Mouse (Mus musculus) CH12.LX (cell line): Measurements from ENCODE around the gene Hoxb3. TPM values are rescaled to one million over a fixed set of nuclear protein-coding genes. Genes with fewer than 3 reads are reported as not detected.

Source experiments
- DNase-seq: peaks from one replicate; pipeline ENCODE4 v3.0.0-alpha.2; 2013; ENCODE audit errors: extremely low read depth
- H3K27ac ChIP-seq: 2 replicates; pipeline ENCODE4 v1.5.1; 2012; ENCODE audit warnings: low read depth, mild to moderate bottlenecking, control low read depth, moderate library complexity; ENCODE audit not compliant: insufficient read depth
- H3K27me3 ChIP-seq: replicated peaks from 2 replicates; pipeline ENCODE3; 2012; ENCODE audit warnings: inconsistent platforms
- H3K36me3 ChIP-seq, 2 experiments: replicated peaks in 1 of 2; 2 replicates each; pipeline versions ENCODE3 to v1.6.1; 2012; ENCODE audit warnings: inconsistent platforms in 1 of 2, low read length in 1 of 2, mild to moderate bottlenecking in 1 of 2, mixed read lengths in 1 of 2, moderate library complexity in 1 of 2; ENCODE audit not compliant: control insufficient read depth in 1 of 2, insufficient read depth in 1 of 2
- H3K4me1 ChIP-seq, 2 experiments: 2 replicates each; pipeline ENCODE4 v1.6.1; 2012; ENCODE audit warnings: inconsistent platforms in 1 of 2, moderate library complexity in 1 of 2; ENCODE audit not compliant: insufficient read depth in 2 of 2, control insufficient read depth in 1 of 2
- H3K4me2 ChIP-seq: 2 replicates; pipeline ENCODE4 v1.6.1; 2012; ENCODE audit warnings: low read depth, mild to moderate bottlenecking, control low read depth; ENCODE audit not compliant: poor library complexity, insufficient read depth, severe bottlenecking
- H3K4me3 ChIP-seq, 3 experiments: fragments of 150-350 bp in 1 of 3; sonication (generic) in 1 of 3; replicated peaks in 1 of 3; 2 replicates each; pipeline versions ENCODE3 to v1.5.1; 2011 to 2012; ENCODE audit warnings: low read depth in 2 of 3, low read length in 2 of 3, mild to moderate bottlenecking in 2 of 3, moderate library complexity in 2 of 3, control low read depth in 1 of 3, improper control_type of control experiment in 1 of 3, inconsistent platforms in 1 of 3, mixed read lengths in 1 of 3; ENCODE audit not compliant: poor library complexity in 1 of 3
- H3K79me2 ChIP-seq: replicated peaks from 2 replicates; pipeline ENCODE4 v1.6.1; 2012; ENCODE audit warnings: mild to moderate bottlenecking, moderate library complexity; ENCODE audit not compliant: control insufficient read depth, poor library complexity, insufficient read depth, severe bottlenecking; ENCODE audit errors: extremely low read depth
- H3K9ac ChIP-seq: 2 replicates; pipeline ENCODE4 v1.6.1; 2012; ENCODE audit warnings: low read depth, mild to moderate bottlenecking, control low read depth, moderate library complexity; ENCODE audit not compliant: insufficient read depth
- H3K9me3 ChIP-seq: replicated peaks from 2 replicates; pipeline ENCODE3; 2012; ENCODE audit warnings: low read length, inconsistent platforms, mixed read lengths
- CHD1 ChIP-seq: IDR thresholded peaks from 2 replicates; pipeline ENCODE4 v1.6.1; 2012; ENCODE audit warnings: low read depth, low read length, improper control_type of control experiment, inconsistent platforms
- CTCF ChIP-seq, 2 experiments: IDR thresholded peaks in 1 of 2; conservative IDR thresholded peaks in 1 of 2; 2 replicates each; pipeline ENCODE4 v1.5.1; 2011 to 2012; ENCODE audit warnings: low read depth in 2 of 2, low read length in 2 of 2, improper control_type of control experiment in 1 of 2, inconsistent platforms in 1 of 2, mild to moderate bottlenecking in 1 of 2, moderate library complexity in 1 of 2
- E2F4 ChIP-seq: IDR thresholded peaks from 2 replicates; pipeline ENCODE4 v1.6.1; 2011; ENCODE audit warnings: low read depth, low read length, improper control_type of control experiment; ENCODE audit not compliant: insufficient replicate concordance
- ELF1 ChIP-seq: IDR thresholded peaks from 2 replicates; pipeline ENCODE4 v1.6.1; 2014; ENCODE audit warnings: low read depth, mild to moderate bottlenecking, inconsistent platforms, low read length, improper control_type of control experiment
- EP300 ChIP-seq: IDR thresholded peaks from 2 replicates; pipeline ENCODE4 v1.6.1; 2011; ENCODE audit warnings: low read length, improper control_type of control experiment
- HCFC1 ChIP-seq: IDR thresholded peaks from 2 replicates; pipeline ENCODE4 v1.6.1; 2012; ENCODE audit warnings: low read depth, mild to moderate bottlenecking, inconsistent platforms, low read length, improper control_type of control experiment
- JUN ChIP-seq: IDR thresholded peaks from 2 replicates; pipeline ENCODE4 v1.6.1; 2011; ENCODE audit warnings: low read depth, mild to moderate bottlenecking, low read length, improper control_type of control experiment, moderate library complexity; ENCODE audit not compliant: insufficient read depth
- MAZ ChIP-seq: IDR thresholded peaks from 2 replicates; pipeline ENCODE4 v1.6.1; 2012; ENCODE audit warnings: low read depth, mild to moderate bottlenecking, inconsistent platforms, low read length, improper control_type of control experiment, moderate library complexity
- MEF2A ChIP-seq: IDR thresholded peaks from 2 replicates; pipeline ENCODE4 v1.6.1; 2014; ENCODE audit warnings: low read depth, mild to moderate bottlenecking, inconsistent platforms, low read length, improper control_type of control experiment, borderline replicate concordance
- MXI1 ChIP-seq: IDR thresholded peaks from 2 replicates; pipeline ENCODE4 v1.6.1; 2011; ENCODE audit warnings: mild to moderate bottlenecking, low read depth, low read length, improper control_type of control experiment
- MYC ChIP-seq: IDR thresholded peaks from 2 replicates; pipeline ENCODE4 v1.6.1; 2011; ENCODE audit warnings: low read depth, mild to moderate bottlenecking, improper control_type of control experiment, low read length
- PAX5 ChIP-seq: IDR thresholded peaks from 2 replicates; pipeline ENCODE4 v1.6.1; 2012; ENCODE audit warnings: low read length, inconsistent platforms, mixed read lengths
- POLR2A ChIP-seq: IDR thresholded peaks from 2 replicates; pipeline ENCODE4 v1.6.1; 2011; ENCODE audit warnings: low read depth, mild to moderate bottlenecking, improper control_type of control experiment, low read length
- POLR2AphosphoS2 ChIP-seq: IDR thresholded peaks from 2 replicates; pipeline ENCODE4 v1.6.1; 2011; ENCODE audit warnings: low read depth, low read length, improper control_type of control experiment
- RAD21 ChIP-seq: IDR thresholded peaks from 2 replicates; pipeline ENCODE4 v1.6.1; 2011; ENCODE audit warnings: low read depth, mild to moderate bottlenecking, low read length, improper control_type of control experiment, moderate library complexity
- ZKSCAN1 ChIP-seq: IDR thresholded peaks from 2 replicates; pipeline ENCODE4 v1.6.1; 2012; ENCODE audit warnings: low read depth, inconsistent platforms, low read length, improper control_type of control experiment, borderline replicate concordance
- ZMIZ1 ChIP-seq: IDR thresholded peaks from 2 replicates; pipeline ENCODE4 v1.6.1; 2012; ENCODE audit warnings: low read depth, mild to moderate bottlenecking, inconsistent platforms, low read length, improper control_type of control experiment
- ZNF384 ChIP-seq: IDR thresholded peaks from 2 replicates; pipeline ENCODE4 v1.6.1; 2012; ENCODE audit warnings: low read depth, low read length, improper control_type of control experiment, inconsistent platforms
- dilution Hi-C: fragments of 300-500 bp; cut with MboI; formaldehyde crosslinking; loops from 2 replicates; pipeline ENCODE4 v1.14.3; 2020; ENCODE audit warnings: low sequenced_read_pairs; ENCODE audit not compliant: extremely low pct_unique_long_range_greater_than_20kb, extremely low pct_ligation_motif_present
- in situ Hi-C: fragments of 300-500 bp; cut with MboI; formaldehyde crosslinking; loops from 3 replicates; pipeline ENCODE4 v1.14.3; 2019; ENCODE audit warnings: low sequenced_read_pairs, low pct_ligation_motif_present, low pct_unique_long_range_greater_than_20kb, mixed read lengths
- polyA plus RNA-seq: library from polyadenylated mRNA; unstranded; fragments of >175 nt; gene quantifications from 2 replicates; pipeline ENCODE4 v1.2.1, GENCODE M21; 2012; ENCODE audit warnings: low read depth; ENCODE audit not compliant: insufficient read length
- total RNA-seq, 2 experiments: library from RNA; depleted of rRNA; stranded (reverse); fragments of 300-350 nt in 1 of 2; fragments of >200 nt in 1 of 2; gene quantifications; 2 replicates each; pipeline ENCODE4 v1.2.3; 2012 to 2014

Hoxb3 gene
- total RNA-seq (2012; rRNA removed) (0.08 and 0.21 TPM in 2 replicates), total RNA-seq (2014; rRNA removed) (0.07 TPM in 1 of 2 replicates, not detected in the other), polyA plus RNA-seq (0.29 and 0.59 TPM in 2 replicates)

DNA sequence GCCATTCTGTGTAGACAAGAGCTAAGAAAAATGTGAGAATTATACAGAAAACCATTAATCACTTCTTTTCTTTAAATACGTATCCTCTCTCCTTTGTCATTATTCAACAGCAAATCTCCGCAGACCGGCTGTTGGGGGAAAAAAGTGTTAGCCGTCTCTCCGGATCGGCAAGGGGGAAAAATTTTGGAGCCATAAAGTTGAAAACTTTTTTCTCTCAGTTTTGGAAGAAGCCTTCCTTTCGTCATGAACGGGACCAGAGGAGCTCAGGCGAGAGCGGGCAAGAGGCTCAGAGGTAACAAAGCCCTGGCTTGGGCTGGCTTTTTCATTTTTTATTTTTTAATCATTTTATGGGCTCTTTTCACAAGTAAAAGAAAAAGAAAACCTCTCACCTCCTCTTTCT is at the start of gene Hoxb3:
Hoxb3 (plus strand) TSS at position 173 of the 400 bp plus-strand sequence.
- H3K36me3 ChIP-seq = peaks cover 0 to 11% of the 10 kb centered on the region in 2 experiments
- no peak within 1 kb of the TSS for H3K9ac ChIP-seq
- no peak within 1 kb of the TSS for H3K27ac ChIP-seq
- dilution Hi-C loops (no loop called here), in situ Hi-C loops (loop anchor here (25.0 kb wide), 1 partner anchor 214 kb away; no protein-coding TSS in a partner anchor)
- peaks cover 0 to 7% of the 10 kb centered on the region in 2 experiments; a peak in 2 of 4 replicates for H3K4me1 ChIP-seq
- H3K9me3 ChIP-seq = no peaks in the 10 kb centered on the region
- H3K4me2 ChIP-seq = no peak within 1 kb of the TSS
- TF ChIP-seq ZNF384 = no peak
- TF ChIP-seq JUN = no peak
- no peak for TF ChIP-seq POLR2A
- TF ChIP-seq MEF2A = no peak
- TF ChIP-seq RAD21 = no peak
- TF ChIP-seq MAZ = no peak
- H3K4me3 ChIP-seq = no peak within 1 kb of the TSS
- H3K79me2 ChIP-seq = no peaks in the 10 kb centered on the region
- no peaks in the 10 kb centered on the region for H3K27me3 ChIP-seq
- no peak for DNase-seq

DNA sequence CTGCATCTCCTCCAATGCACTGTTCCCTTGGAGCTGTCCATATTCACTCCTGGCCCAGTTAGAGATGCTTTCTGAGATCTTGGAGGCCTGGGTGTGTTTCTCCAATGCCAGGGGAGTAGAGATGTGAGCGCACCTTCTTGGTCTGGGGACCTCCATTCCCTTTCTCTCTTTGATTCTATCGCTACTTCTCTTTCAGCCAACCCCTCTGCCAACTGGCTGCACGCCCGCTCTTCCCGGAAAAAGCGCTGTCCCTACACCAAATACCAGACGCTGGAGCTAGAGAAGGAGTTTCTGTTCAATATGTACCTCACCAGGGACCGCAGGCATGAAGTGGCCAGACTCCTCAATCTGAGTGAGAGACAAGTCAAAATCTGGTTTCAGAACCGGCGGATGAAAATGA is 48.7 kb upstream of the Hoxb3 start:
- in situ Hi-C loops = no loop called here
- H3K9ac ChIP-seq = no peak overlapping the region
- H3K27me3 ChIP-seq = peaks cover 95% of the 10 kb centered on the region
- no peak for DNase-seq
- peaks cover 0 to 5% of the 10 kb centered on the region in 2 experiments; a peak in 1 of 4 replicates for H3K4me1 ChIP-seq
- H3K79me2 ChIP-seq = no peaks in the 10 kb centered on the region
- H3K4me3 ChIP-seq = no peak overlapping the region
- no peak for TF ChIP-seq POLR2A
- TF ChIP-seq MXI1 = no peak
- no peak for TF ChIP-seq E2F4
- no peak for TF ChIP-seq ZMIZ1
- TF ChIP-seq EP300 = no peak
- TF ChIP-seq ELF1 = no peak
- TF ChIP-seq JUN = no peak
- no peak for TF ChIP-seq RAD21
- TF ChIP-seq ZKSCAN1 = no peak
- no peak for TF ChIP-seq POLR2AphosphoS2
- TF ChIP-seq HCFC1 = no peak
- no peak for TF ChIP-seq MYC
- TF ChIP-seq PAX5 = no peak
- no peak for TF ChIP-seq CTCF (conservative IDR thresholded peaks at IDR 0.05 in 1 of 2, IDR thresholded peaks at IDR 0.05 in 1 of 2; ENCODE audit: low read depth in 2 of 2, low read length in 2 of 2)
- no peak for TF ChIP-seq CHD1
- TF ChIP-seq, all 38 proteins: peak for 0
- dilution Hi-C loops = no loop called here
- Histone ChIP-seq H3K36me3 (no peaks in the 10 kb centered on the region), H3K9me3 (peaks cover 14% of the 10 kb centered on the region), H3K27ac (no peak overlapping the region), H3K4me2 (no peak overlapping the region)
